Mouse (Mus musculus) hindbrain, postnatal 0 days (tissue): Measurements from ENCODE around the gene Armc7. TPM values are rescaled to one million over a fixed set of nuclear protein-coding genes. Genes with fewer than 3 reads are reported as not detected.
A peak's percentile ranks its signal among the peaks of the same experiment; 100 is the strongest.
"Not testable (repeated sequence)": the region's sequence is repeated elsewhere in the genome, so short reads cannot be mapped to it uniquely, and the experiment has no call there.

Experiments used
- ATAC-seq: fragments of 200-750 bp; cut with Nextera tagmentation; 2 replicates; pipeline ENCODE4 v1.8.0; 2017; ENCODE audit warnings: mild to moderate bottlenecking, moderate TSS enrichment, moderate library complexity
- DNase-seq: peaks from one replicate; pipeline ENCODE4 v3.0.0-alpha.2; 2015; ENCODE audit warnings: low spot score
- H3K27ac ChIP-seq: fragments of 300-500 bp; sonication (generic); 2 replicates; pipeline ENCODE4 v1.5.1; 2014; ENCODE audit warnings: mild to moderate bottlenecking
- H3K27me3 ChIP-seq: fragments of 300-500 bp; sonication (generic); 2 replicates; pipeline ENCODE4 v1.6.1; 2014; ENCODE audit warnings: low read length, mixed read lengths; ENCODE audit not compliant: insufficient read depth
- H3K36me3 ChIP-seq: fragments of 300-500 bp; sonication (generic); 2 replicates; pipeline ENCODE4 v1.6.1; 2014; ENCODE audit warnings: low read length, mixed read lengths; ENCODE audit not compliant: insufficient read depth
- H3K4me1 ChIP-seq: fragments of 300-500 bp; sonication (generic); 2 replicates; pipeline ENCODE4 v1.6.1; 2014; ENCODE audit warnings: antibody characterized with exemption, low read length, mixed read lengths; ENCODE audit not compliant: insufficient read depth
- H3K4me2 ChIP-seq: fragments of 300-500 bp; sonication (generic); 2 replicates; pipeline ENCODE4 v1.6.1; 2014; ENCODE audit warnings: low read depth, mild to moderate bottlenecking, low read length, moderate library complexity, mixed read lengths
- H3K4me3 ChIP-seq: fragments of 300-500 bp; sonication (generic); 2 replicates; pipeline ENCODE4 v1.5.1; 2014; ENCODE audit warnings: low read length
- H3K9ac ChIP-seq: fragments of 300-500 bp; sonication (generic); replicated peaks from 2 replicates; pipeline ENCODE4 v1.6.1; 2014; ENCODE audit warnings: mild to moderate bottlenecking, low read length, moderate library complexity, mixed read lengths
- H3K9me3 ChIP-seq: fragments of 300-500 bp; sonication (generic); 2 replicates; pipeline ENCODE4 v1.6.1; 2016; ENCODE audit warnings: low read length, mixed read lengths
- CTCF ChIP-seq: IDR thresholded peaks from 2 replicates; pipeline ENCODE4 v1.5.1; 2016; ENCODE audit warnings: antibody characterized with exemption, control low read depth, low read depth
- WGBS: fragments of 180-500 bp; shearing (Covaris S2); extraction: QIAGEN DNeasy Blood & Tissue Kit; methylation state at CpG from one replicate; pipeline ENCODE4 v1.1.7; 2014; 5-methylcytosine and 5-hydroxymethylcytosine counted together
- polyA plus RNA-seq: library from polyadenylated mRNA; unstranded; fragments of >200 nt; fragmentation: Nextera tagmentation; extraction: Ambion mirVana; gene quantifications from 2 replicates; pipeline ENCODE4 v1.2.1, GENCODE M21; 2015
- total RNA-seq: library from RNA; depleted of rRNA; stranded (reverse); fragments of >200 nt; gene quantifications from 2 replicates; pipeline ENCODE4 v1.2.3, GENCODE M21; 2014

The Armc7 gene
- total and polyA plus RNA-seq, 2 experiments from 2014 or later: 11.0 to 11.8 TPM

DNA sequence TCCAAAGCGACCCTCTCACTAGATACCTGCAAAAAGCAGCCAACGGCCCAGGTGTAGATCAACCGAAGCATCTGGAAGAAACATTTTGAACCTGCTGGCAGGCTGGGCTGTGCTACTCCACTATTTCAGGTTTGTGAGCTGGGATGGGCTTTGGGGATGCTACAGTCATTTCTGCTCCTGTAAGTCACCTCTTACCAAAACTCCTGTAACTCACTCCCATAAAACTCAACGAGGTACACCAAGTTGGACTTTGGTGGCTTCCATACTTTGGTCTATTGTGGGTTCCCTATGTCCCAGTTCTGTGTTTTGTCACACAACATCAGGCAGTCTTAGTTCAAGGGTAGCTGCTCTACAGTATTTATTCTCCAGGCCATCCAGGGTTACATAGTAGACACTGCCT is 45.6 kb downstream of the Armc7 start:
- Histone ChIP-seq H3K27ac (no peak overlapping the region), H3K9ac (no peak overlapping the region), H3K9me3 (no peaks in the 10 kb centered on the region), H3K4me3 (no peak overlapping the region), H3K27me3 (no peaks in the 10 kb centered on the region), H3K36me3 (peaks cover 28% of the 10 kb centered on the region), H3K4me2 (no peak overlapping the region), H3K4me1 (no peaks in the 10 kb centered on the region)
- ATAC-seq (no peak), DNase-seq (no peak)
- WGBS: 94% methylated on average over 4 of the region's 4 CpGs
- TF ChIP-seq CTCF: no peak

DNA sequence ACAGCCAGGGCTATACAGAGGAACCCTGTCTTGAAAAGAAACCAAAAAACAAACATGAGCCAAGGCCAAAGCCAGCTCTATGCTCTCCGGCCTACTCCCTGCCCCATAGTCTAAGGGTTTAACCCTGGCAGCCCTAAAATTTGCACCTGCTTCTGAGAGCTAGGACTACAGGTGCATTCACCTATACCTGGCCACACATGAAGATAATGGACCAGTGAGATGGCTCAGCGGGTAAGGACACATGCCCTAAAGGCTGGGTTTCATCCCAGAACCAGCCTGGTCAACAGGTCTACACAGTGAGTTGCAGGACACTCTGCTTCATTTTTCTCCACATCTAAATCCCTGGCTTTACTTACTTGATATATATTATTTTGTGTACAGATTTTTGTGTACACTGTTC is 46.8 kb downstream of the Armc7 start:
- no peak overlapping the region for H3K9ac ChIP-seq
- H3K9me3 ChIP-seq: no peaks in the 10 kb centered on the region
- no peak overlapping the region for H3K4me3 ChIP-seq
- H3K27ac ChIP-seq: no peak overlapping the region
- DNase-seq: no peak
- H3K36me3 ChIP-seq: peaks cover 34% of the 10 kb centered on the region
- H3K27me3 ChIP-seq: no peaks in the 10 kb centered on the region
- TF ChIP-seq CTCF: no peak
- H3K4me1 ChIP-seq: no peaks in the 10 kb centered on the region
- no peak overlapping the region for H3K4me2 ChIP-seq
- WGBS: 88% methylated on average over 2 of the region's 2 CpGs
- no peak for ATAC-seq

- WGBS: 64% methylated on average over 2 of the region's 2 CpGs
- H3K9me3 ChIP-seq: no peaks in the 10 kb centered on the region
- no peak overlapping the region for H3K4me3 ChIP-seq
- no peaks in the 10 kb centered on the region for H3K4me1 ChIP-seq
- H3K27me3 ChIP-seq: no peaks in the 10 kb centered on the region
- no peak overlapping the region for H3K4me2 ChIP-seq
- peaks cover 34% of the 10 kb centered on the region for H3K36me3 ChIP-seq
- no peak for TF ChIP-seq CTCF
- H3K27ac ChIP-seq: no peak overlapping the region
- ATAC-seq: no peak
- DNase-seq: no peak
- H3K9ac ChIP-seq: no peak overlapping the region
These were observed 47.2 kb downstream of the Armc7 start for GRCm38 (mm10) chr11:115522703-115523102.

DNA sequence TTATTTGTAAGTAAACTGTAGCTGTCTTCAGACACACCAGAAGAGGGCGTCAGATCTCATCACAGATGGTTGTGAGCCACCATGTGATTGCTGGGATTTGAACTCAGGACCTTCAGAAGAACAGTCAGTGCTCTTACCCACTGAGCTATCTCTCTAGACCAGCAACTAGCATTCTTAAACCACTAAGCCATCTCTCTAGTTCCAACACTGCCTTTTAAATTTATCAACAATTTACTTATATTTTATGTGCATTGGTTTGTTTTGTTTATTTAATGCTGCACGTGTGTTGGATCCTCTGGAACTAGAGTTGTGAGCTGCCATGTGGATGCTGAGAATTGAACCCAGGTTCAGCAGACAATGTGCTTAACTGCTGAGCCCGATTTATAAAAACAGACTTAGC is 51.0 kb downstream of the Armc7 start:
- H3K9ac ChIP-seq, H3K4me3 ChIP-seq, H3K27ac ChIP-seq, ATAC-seq, H3K4me2 ChIP-seq, H3K9me3 ChIP-seq, DNase-seq, H3K4me1 ChIP-seq, H3K27me3 ChIP-seq: not testable (repeated sequence)
- peaks cover 39% of the 10 kb centered on the region for H3K36me3 ChIP-seq
- WGBS: 82% methylated on average over 3 of the region's 3 CpGs

DNA sequence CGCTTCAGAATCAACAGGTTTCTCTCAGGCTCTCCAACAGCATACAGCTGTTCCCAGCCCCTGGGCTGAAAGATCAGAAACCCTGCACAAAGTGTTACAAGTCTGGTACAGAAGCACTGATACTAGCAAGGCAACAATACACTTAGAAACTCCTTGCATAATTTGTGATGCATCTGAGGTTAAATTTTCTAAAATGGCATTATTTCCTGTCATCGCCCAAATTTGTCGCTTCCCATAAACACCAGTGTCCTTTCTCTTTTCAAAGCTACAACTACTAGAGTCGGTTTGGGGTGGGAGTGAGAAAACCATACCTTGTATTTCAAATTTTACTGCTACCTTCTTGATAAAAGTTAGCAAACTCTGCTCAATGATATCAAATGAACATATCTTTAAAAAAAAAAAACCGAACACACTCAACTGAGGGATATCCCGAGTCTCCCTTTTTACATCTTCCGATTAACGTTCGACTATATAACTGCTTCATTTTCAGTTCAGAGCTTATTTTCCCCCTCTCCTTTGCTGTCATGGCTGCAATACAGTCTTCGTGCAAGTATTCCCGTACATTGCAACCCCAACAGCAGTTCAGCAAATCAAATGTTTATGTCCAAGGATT is 59.4 kb downstream of the Armc7 start:
- Histone ChIP-seq H3K9ac (peak overlapping the region; percentile 95), H3K27ac (peak overlapping the region; percentile 100), H3K4me1 (peaks cover 14% of the 10 kb centered on the region), H3K27me3 (no peaks in the 10 kb centered on the region), H3K36me3 (peaks cover 23% of the 10 kb centered on the region), H3K4me2 (peak overlapping the region; percentile 77), H3K4me3 (peak overlapping the region; percentile 91), H3K9me3 (no peaks in the 10 kb centered on the region)
- WGBS: 5% methylated on average over 11 of the region's 11 CpGs
- no peak for TF ChIP-seq CTCF
- no peak for DNase-seq
- ATAC-seq: no peak

DNA sequence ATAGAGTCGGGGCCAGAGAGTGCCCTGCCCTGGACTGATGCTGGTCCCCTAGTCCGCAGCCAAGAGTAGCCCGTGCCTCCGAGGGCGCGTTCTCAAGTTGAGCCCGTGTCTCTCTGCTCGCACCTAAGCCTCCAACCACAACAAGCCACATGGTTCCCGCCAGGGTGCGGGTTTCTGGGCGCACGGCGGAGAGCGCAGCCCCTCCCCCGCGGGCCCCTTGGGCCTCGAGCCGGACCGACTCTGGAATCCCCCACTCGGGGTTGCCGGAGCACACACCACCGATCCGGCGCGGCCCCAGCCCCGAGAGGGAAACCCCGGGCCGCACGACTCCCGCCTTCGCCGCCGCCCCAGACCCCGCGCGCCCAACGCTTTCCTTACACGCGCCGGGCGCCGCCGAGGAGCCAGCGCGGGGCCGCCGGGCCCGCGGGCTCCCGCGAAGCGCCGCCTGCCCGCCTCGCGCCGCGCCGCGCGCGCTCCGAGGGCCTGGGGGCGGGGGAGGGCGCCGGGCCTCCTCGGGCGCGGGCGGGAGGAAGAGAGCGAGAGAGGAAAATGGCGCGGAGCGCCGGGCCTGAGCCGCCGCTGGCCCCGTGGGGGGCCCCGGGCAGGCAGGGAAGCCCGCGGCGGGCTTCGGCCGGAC is 60.1 kb downstream of the Armc7 start:
- DNase-seq (peak; percentile 90), ATAC-seq (peak; percentile 85)
- Histone ChIP-seq H3K36me3 (peaks cover 18% of the 10 kb centered on the region), H3K9me3 (no peaks in the 10 kb centered on the region), H3K27ac (peak overlapping the region; percentile 100), H3K9ac (peak overlapping the region; percentile 95), H3K4me3 (peak overlapping the region; percentile 91), H3K4me2 (peak overlapping the region; percentile 77), H3K4me1 (peaks cover 14% of the 10 kb centered on the region), H3K27me3 (no peaks in the 10 kb centered on the region)
- 2% methylated on average over 43 of the region's 84 CpGs for WGBS
- TF ChIP-seq CTCF: no peak

DNA sequence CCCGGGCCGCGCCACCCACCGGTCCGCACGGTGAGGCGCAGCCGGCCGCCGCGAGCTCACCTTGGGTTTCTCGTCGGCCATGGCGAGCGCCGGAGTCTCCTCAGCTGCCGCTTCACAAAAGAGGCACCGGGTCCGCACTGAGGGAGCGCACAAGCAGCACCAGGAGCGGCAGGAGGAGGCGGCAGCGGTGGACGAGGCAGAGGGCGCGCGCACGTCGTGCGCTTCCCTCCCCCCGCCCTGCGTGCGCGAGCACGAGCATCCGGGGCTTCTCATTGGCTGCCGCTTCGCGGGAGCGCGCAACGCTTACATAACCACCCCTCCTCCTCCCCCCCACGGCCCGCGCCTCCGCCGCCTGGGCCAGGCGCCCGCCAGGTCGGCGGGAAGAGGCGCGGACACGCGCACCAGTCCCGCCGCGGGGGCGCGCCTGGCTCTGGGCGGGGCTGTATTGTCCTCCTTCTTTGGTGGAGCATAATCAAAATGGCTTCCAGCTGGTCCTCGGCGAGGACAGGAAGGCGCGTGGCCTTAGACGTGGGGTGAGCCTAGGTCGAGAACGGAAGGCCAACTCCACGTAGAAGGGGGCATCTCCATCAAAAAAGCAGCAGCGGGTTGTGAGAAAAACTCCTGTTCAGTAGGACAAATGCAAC is 60.7 kb downstream of the Armc7 start, which contains the start of gene Sumo2:
Gene Sumo2, minus strand, starts transcription at position 239 of the 644 bp plus-strand sequence.
- Histone ChIP-seq H3K4me3 (peak within 1 kb of the TSS; percentile 91), H3K9ac (peak within 1 kb of the TSS; percentile 95), H3K27me3 (no peaks in the 10 kb centered on the region), H3K4me2 (peak within 1 kb of the TSS; percentile 77), H3K27ac (peak within 1 kb of the TSS; percentile 100), H3K36me3 (peaks cover 18% of the 10 kb centered on the region), H3K4me1 (peaks cover 14% of the 10 kb centered on the region), H3K9me3 (no peaks in the 10 kb centered on the region)
- WGBS: 2% methylated on average over 44 of the region's 70 CpGs
- DNase-seq (peak; percentile 99), ATAC-seq (peak; percentile 94)
- no peak for TF ChIP-seq CTCF
